Mouse (Mus musculus) embryonic facial prominence, embryonic 15.5 days (tissue): ENCODE measurements around the gene Nsd1. TPM values are rescaled to one million over a fixed set of nuclear protein-coding genes. Genes with fewer than 3 reads are reported as not detected.

Source experiments
- ATAC-seq: fragments of 200-750 bp; cut with Nextera tagmentation; 2 replicates; pipeline ENCODE4 v1.8.0; 2017; ENCODE audit warnings: low read depth, moderate TSS enrichment; ENCODE audit not compliant: insufficient number of reproducible peaks, low FRiP score, low TSS enrichment
- H3K27ac ChIP-seq: fragments of 300-500 bp; sonication (generic); replicated peaks from 2 replicates; pipeline ENCODE4 v1.5.1; 2015; ENCODE audit warnings: mild to moderate bottlenecking, inconsistent platforms
- H3K27me3 ChIP-seq: fragments of 300-500 bp; sonication (generic); 2 replicates; pipeline ENCODE4 v1.6.1; 2015; ENCODE audit warnings: inconsistent platforms
- H3K36me3 ChIP-seq: fragments of 300-500 bp; sonication (generic); 2 replicates; pipeline ENCODE4 v1.6.1; 2015; ENCODE audit warnings: mild to moderate bottlenecking, inconsistent platforms
- H3K4me1 ChIP-seq: fragments of 300-500 bp; sonication (generic); 2 replicates; pipeline ENCODE4 v1.6.1; 2015; ENCODE audit warnings: inconsistent platforms
- H3K4me2 ChIP-seq: fragments of 300-500 bp; sonication (generic); replicated peaks from 2 replicates; pipeline ENCODE4 v1.6.1; 2015; ENCODE audit warnings: mild to moderate bottlenecking, inconsistent platforms
- H3K4me3 ChIP-seq: fragments of 300-500 bp; sonication (generic); replicated peaks from 2 replicates; pipeline ENCODE4 v1.5.1; 2015; ENCODE audit warnings: mild to moderate bottlenecking, inconsistent platforms
- H3K9ac ChIP-seq: fragments of 300-500 bp; sonication (generic); 2 replicates; pipeline ENCODE4 v1.6.1; 2015; ENCODE audit warnings: inconsistent platforms
- H3K9me3 ChIP-seq: fragments of 300-500 bp; sonication (generic); replicated peaks from 2 replicates; pipeline ENCODE4 v1.6.1; 2016; ENCODE audit warnings: inconsistent platforms
- WGBS: fragments of 180-500 bp; shearing (Covaris S2); methylation state at CpG from one replicate; pipeline ENCODE4 v1.1.7; 2015; 5-methylcytosine and 5-hydroxymethylcytosine counted together
- polyA plus RNA-seq: library from polyadenylated mRNA; unstranded; fragments of >200 nt; fragmentation: Nextera tagmentation; extraction: Ambion mirVana; gene quantifications from 2 replicates; pipeline ENCODE4 v1.2.1, GENCODE M21; 2015

Gene Nsd1
- polyA plus RNA-seq, 1 experiment from 2014 or later: 54.0 TPM

DNA sequence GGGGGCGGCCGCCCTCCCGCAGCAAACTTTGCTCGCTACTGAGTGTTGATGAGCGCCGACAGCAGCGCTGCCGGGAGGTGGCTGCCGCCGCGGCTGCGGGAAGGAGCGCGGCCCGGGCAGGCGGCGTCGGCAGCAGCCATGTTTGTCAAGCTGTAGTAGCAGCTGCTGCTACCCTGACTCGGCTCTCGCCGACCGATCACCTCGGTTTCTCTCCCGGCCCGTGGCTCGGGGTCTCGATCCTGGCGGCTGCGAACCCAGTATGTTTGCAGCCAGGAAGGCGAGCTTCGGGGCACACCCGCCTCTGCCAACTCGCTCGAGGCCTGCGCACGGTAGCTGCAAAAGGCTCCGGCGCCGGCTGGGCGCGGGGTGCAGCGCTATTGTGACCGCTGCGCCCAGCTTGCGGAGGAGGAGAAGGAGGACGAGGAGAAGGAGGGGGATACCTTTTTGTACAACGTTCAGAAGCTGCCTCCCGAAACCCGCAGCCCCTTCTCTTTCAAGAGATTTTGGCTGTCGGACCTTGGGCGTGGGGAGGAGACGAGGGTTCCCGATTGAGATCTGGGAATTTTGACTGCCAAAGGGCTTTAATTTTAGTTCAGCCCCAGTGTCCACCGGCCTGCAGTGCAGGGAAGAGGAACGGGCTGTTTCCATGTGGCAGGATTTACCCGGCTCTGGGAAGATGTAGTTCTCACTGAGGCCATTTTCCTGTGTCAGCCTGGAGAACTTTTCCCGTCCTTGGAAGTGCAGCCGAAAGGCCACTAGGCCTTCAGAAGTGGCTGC lies 3.0 kb downstream of the Nsd1 start:
- Histone ChIP-seq H3K36me3 (peaks cover 29% of the 10 kb centered on the region; the same call in 1 of the 2 replicates), H3K27ac (peak overlapping the region; percentile 98), H3K4me2 (peak overlapping the region; percentile 84), H3K27me3 (no peaks in the 10 kb centered on the region), H3K4me1 (peaks cover 53% of the 10 kb centered on the region), H3K4me3 (peak overlapping the region; percentile 60), H3K9me3 (no peaks in the 10 kb centered on the region), H3K9ac (peak overlapping the region; percentile 79)
- ATAC-seq: no peak
- WGBS: under 1% methylated on average over 58 of the region's 58 CpGs

DNA sequence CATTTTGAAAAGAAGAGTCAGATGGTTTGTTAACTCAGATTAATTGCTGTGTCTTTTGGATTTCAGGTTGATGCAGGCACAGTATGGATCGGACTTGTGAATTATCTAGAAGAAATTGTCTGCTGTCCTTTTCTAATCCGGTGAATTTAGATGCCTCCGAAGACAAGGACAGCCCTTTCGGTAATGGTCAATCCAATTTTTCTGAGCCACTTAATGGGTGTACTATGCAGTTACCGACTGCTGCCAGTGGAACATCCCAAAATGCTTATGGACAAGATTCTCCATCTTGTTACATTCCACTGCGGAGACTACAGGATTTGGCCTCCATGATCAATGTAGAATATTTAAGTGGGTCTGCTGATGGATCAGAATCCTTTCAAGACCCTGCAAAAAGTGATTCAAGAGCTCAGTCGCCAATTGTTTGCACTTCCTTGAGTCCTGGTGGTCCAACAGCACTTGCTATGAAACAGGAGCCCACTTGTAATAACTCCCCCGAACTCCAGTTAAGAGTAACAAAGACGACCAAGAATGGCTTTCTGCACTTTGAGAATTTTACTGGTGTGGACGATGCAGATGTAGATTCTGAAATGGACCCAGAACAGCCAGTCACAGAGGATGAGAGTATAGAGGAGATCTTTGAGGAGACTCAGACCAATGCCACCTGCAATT lies 3.7 kb downstream of the Nsd1 start:
- H3K36me3 ChIP-seq: peaks cover 35% of the 10 kb centered on the region; the same call in 1 of the 2 replicates
- peak overlapping the region; percentile 79 for H3K9ac ChIP-seq
- H3K4me3 ChIP-seq: peak overlapping the region; percentile 60
- peak overlapping the region; percentile 98 for H3K27ac ChIP-seq
- 57% methylated on average over 10 of the region's 10 CpGs for WGBS
- peaks cover 55% of the 10 kb centered on the region for H3K4me1 ChIP-seq
- peak overlapping the region; percentile 84 for H3K4me2 ChIP-seq
- no peak for ATAC-seq
- H3K27me3 ChIP-seq: no peaks in the 10 kb centered on the region
- H3K9me3 ChIP-seq: no peaks in the 10 kb centered on the region

DNA sequence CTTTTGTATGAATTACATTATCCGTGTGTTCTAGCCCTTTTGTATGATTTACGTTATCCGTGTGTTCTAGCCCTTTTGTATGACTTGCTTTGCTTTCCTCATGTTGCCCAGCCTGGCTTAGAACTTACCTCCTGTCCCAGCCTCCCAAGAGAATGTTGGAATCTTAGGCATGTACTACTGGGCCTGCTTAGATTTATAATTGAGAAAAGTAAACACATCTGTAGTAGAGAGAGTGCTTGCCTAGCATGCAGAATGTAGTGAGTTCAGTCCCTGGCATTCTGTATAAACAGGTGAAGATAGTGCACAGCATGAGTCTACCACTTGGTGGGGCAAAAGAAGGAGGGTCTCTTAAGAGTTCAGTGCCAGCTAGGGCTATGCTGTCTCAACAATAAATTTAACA lies 14.8 kb downstream of the Nsd1 start:
- ATAC-seq: no peak

DNA sequence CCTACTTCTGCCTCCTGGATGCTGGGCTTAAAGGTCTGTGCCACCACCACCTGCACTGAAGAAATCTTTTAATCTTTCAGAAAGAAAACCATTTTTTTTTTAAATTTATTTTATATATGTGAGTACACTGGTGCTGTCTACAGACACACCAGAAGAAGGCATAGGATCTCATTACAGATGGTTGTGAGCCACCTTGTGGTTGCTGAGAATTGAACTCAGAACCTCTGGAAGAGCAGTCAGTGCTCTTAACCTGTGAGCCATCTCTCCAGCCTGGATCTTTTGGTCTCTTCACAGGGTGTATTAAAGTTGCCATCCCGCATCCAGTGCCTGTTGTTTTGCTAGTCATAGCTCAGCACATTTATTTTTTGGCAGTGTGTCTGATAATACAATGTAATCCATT lies 21.1 kb downstream of the Nsd1 start:
- H3K27me3 ChIP-seq: no peaks in the 10 kb centered on the region
- ATAC-seq: no peak
- no peaks in the 10 kb centered on the region for H3K4me1 ChIP-seq
- H3K9ac ChIP-seq: no peak overlapping the region
- H3K9me3 ChIP-seq: no peaks in the 10 kb centered on the region
- no peak overlapping the region for H3K27ac ChIP-seq
- H3K4me3 ChIP-seq: no peak overlapping the region
- no peak overlapping the region for H3K4me2 ChIP-seq
- WGBS: 93% methylated on average over 1 of the region's 1 CpGs
- peaks cover 61% of the 10 kb centered on the region for H3K36me3 ChIP-seq

More for the DNA sequence above, 14.8 kb downstream of the Nsd1 start:
- Histone ChIP-seq H3K4me1 (no peaks in the 10 kb centered on the region), H3K4me2 (no peak overlapping the region), H3K27ac (no peak overlapping the region), H3K9ac (no peak overlapping the region), H3K4me3 (no peak overlapping the region), H3K27me3 (no peaks in the 10 kb centered on the region), H3K36me3 (peaks cover 60% of the 10 kb centered on the region), H3K9me3 (no peaks in the 10 kb centered on the region)
- WGBS: 88% methylated on average over 3 of the region's 3 CpGs

DNA sequence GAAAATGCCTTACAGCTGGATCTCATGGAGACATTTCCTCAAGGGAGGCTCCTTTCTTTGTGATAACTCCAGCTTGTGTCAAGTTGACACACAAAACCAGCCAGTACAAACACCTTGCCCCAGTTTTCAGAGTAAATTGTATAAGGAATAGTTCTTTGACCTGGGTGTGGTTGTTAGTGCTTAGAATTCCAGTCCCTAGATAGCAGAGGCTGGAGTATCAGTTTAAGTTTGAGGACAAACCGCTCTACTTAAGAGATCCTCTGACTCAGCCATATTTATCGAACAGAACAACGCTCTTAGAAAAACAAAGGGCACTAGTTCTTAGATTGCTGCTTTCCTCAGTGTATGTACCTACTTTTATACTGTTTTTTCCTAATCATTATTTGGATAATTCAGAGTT lies 33.6 kb downstream of the Nsd1 start:
- no peak for ATAC-seq
- Histone ChIP-seq H3K27ac (no peak overlapping the region), H3K9ac (no peak overlapping the region), H3K4me1 (no peaks in the 10 kb centered on the region), H3K4me2 (no peak overlapping the region), H3K4me3 (no peak overlapping the region), H3K9me3 (no peaks in the 10 kb centered on the region), H3K36me3 (peaks cover 81% of the 10 kb centered on the region), H3K27me3 (no peaks in the 10 kb centered on the region)
- WGBS: 91% methylated on average over 3 of the region's 3 CpGs

DNA sequence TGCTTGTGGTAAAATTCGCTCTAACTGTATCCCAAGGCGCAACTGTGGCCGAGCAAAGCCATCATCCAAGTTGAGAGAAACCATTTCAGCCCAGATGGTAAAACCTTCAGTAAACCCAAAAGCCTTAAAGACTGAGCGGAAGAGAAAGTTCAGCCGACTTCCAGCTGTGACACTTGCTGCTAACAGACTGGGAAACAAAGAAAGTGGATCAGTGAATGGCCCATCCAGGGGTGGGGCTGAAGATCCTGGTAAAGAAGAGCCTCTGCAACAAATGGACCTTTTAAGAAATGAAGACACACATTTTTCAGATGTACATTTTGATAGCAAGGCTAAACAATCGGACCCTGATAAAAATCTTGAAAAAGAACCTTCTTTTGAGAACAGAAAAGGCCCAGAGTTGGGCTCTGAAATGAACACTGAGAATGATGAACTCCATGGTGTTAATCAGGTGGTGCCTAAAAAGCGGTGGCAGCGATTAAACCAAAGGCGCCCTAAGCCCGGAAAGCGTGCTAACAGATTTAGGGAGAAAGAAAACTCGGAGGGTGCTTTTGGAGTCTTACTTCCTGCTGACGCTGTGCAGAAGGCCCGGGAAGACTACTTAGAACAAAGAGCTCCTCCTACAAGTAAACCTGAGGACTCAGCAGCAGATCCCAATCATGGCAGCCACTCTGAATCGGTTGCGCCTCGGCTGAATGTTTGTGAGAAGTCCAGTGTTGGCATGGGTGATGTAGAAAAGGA lies 37.9 kb downstream of the Nsd1 start:
- Histone ChIP-seq H3K4me3 (no peak overlapping the region), H3K9me3 (no peaks in the 10 kb centered on the region), H3K36me3 (peaks cover 57% of the 10 kb centered on the region), H3K4me2 (no peak overlapping the region), H3K27ac (no peak overlapping the region), H3K27me3 (no peaks in the 10 kb centered on the region), H3K9ac (no peak overlapping the region), H3K4me1 (no peaks in the 10 kb centered on the region)
- WGBS: 89% methylated on average over 17 of the region's 17 CpGs
- ATAC-seq: no peak

DNA sequence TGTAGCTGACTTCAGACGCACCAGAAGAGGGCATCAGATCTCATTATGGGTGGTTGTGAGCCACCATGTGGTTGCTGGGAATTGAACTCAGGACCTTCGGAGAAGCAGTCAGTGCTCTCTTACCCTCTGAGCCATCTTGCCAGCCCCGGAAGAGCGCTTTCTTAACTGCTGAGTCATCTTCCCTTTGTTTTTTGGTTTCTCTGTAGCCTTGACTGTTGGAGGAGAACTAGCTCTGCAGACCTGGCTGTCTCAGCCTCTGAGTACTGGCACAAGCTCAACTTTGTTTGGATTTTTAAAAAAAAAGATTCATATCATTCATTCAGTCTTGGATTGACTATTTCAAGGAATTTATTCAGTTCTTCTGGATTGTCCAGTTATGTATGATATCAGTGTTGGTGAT lies 39.7 kb downstream of the Nsd1 start:
- Histone ChIP-seq H3K27me3 (no peaks in the 10 kb centered on the region), H3K9ac (no peak overlapping the region), H3K4me1 (no peaks in the 10 kb centered on the region), H3K4me3 (no peak overlapping the region), H3K36me3 (peaks cover 56% of the 10 kb centered on the region), H3K9me3 (no peaks in the 10 kb centered on the region), H3K4me2 (no peak overlapping the region), H3K27ac (no peak overlapping the region)
- 91% methylated on average over 4 of the region's 4 CpGs for WGBS
- no peak for ATAC-seq

DNA sequence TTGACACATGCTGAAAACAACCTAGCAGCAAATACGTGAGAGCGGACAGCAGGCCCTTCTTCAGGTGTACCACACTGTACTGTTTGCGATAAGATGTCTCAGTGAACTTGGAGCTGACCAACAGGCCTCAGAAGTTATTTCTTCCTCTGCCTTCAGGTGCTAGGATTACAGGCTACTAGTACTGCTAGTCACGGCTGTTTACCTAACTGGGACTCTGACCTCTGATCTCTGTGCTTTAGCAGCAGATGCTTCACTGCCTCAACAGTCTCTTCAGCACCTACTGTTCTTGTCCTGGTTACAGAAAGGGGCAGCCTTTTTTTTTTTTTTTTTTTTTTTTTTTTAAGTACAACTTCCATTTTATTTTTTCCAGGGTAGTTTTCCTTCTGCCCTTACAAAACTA lies 43.2 kb downstream of the Nsd1 start:
- no peaks in the 10 kb centered on the region for H3K4me1 ChIP-seq
- no peaks in the 10 kb centered on the region for H3K9me3 ChIP-seq
- 88% methylated on average over 4 of the region's 4 CpGs for WGBS
- no peak for ATAC-seq
- H3K4me2 ChIP-seq: no peak overlapping the region
- H3K27me3 ChIP-seq: no peaks in the 10 kb centered on the region
- H3K4me3 ChIP-seq: no peak overlapping the region
- H3K9ac ChIP-seq: no peak overlapping the region
- no peak overlapping the region for H3K27ac ChIP-seq
- H3K36me3 ChIP-seq: peaks cover 28% of the 10 kb centered on the region

DNA sequence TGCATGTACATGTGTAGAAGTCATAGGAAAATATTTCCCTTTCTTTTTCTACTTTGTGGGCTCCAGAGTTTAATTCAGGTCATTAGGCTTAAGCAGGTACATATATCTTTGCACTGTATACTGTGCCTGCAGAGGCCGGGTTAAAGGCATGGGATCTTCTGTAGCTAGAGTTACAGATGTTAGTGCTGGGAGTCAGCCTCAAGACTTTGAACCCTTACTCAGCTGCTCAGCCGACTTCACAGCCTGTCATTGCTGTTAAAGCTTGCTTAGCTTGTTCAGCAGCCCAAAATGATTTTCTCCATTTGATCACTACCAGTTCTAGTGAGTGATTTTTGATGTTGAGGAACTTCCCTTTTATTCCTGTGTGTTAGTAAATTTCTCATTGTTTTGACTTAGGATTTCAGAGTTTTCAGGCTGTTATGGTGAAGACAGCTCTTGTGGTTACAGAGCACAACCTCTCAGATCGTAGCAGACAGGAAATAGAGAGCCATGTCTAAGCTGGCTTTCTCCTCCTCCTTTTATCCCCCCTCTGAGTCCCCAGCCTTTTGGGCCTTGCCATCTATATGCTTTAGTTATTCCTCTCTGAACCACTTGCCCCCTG lies 45.6 kb downstream of the Nsd1 start:
- no peak overlapping the region for H3K4me3 ChIP-seq
- H3K9ac ChIP-seq: no peak overlapping the region
- peaks cover 16% of the 10 kb centered on the region for H3K36me3 ChIP-seq
- 49% methylated on average over 3 of the region's 3 CpGs for WGBS
- H3K27me3 ChIP-seq: no peaks in the 10 kb centered on the region
- no peak for ATAC-seq
- H3K9me3 ChIP-seq: no peaks in the 10 kb centered on the region
- H3K4me2 ChIP-seq: no peak overlapping the region
- no peaks in the 10 kb centered on the region for H3K4me1 ChIP-seq
- H3K27ac ChIP-seq: no peak overlapping the region

DNA sequence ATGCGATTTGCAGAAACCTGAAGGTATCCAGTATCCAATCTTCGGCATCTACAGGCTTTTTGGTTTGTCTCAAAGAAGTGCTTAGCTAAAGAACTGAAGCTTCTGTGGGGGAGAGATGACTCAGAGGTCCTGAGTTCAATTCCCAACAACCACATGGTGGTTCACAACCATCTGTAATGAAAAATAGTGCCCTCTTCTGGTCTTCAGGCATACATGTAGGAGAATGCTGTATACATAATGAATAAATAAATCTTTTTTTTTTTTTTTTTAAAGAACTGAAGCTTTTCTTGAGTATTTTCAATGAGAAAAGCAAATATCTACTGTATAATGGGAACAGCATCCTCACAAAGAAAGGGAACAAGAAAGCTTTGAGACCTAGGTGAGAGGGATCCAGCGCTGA lies 49.1 kb downstream of the Nsd1 start:
- no peak overlapping the region for H3K27ac ChIP-seq
- no peaks in the 10 kb centered on the region for H3K4me1 ChIP-seq
- no peak overlapping the region for H3K4me3 ChIP-seq
- no peak overlapping the region for H3K9ac ChIP-seq
- no peaks in the 10 kb centered on the region for H3K9me3 ChIP-seq
- peaks cover 31% of the 10 kb centered on the region for H3K36me3 ChIP-seq
- no peak for ATAC-seq
- WGBS: 96% methylated on average over 3 of the region's 3 CpGs
- H3K4me2 ChIP-seq: no peak overlapping the region
- H3K27me3 ChIP-seq: no peaks in the 10 kb centered on the region

DNA sequence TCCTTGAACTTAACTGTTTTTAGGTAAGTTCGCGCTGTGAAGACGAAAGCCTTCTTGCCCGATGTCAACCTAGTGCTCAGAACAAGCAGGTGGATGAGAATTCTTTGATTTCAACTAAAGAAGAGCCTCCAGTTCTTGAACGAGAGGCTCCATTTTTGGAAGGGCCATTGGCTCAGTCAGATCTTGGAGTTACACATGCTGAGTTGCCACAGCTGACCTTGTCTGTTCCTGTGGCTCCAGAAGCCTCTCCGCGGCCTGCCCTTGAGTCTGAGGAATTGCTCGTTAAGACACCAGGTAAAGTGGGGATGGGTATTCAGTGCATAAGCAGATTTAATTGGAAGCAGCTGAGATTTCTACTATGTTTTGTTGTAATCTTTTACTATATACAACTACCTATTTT lies 51.9 kb downstream of the Nsd1 start:
- Histone ChIP-seq H3K4me1 (no peaks in the 10 kb centered on the region), H3K27me3 (no peaks in the 10 kb centered on the region), H3K4me2 (no peak overlapping the region), H3K4me3 (no peak overlapping the region), H3K9me3 (no peaks in the 10 kb centered on the region), H3K36me3 (peaks cover 36% of the 10 kb centered on the region), H3K9ac (no peak overlapping the region), H3K27ac (no peak overlapping the region)
- 94% methylated on average over 8 of the region's 8 CpGs for WGBS
- no peak for ATAC-seq
